Mouse (Mus musculus) liver, embryonic 12.5 days (tissue): Measurements from ENCODE around the gene Serinc2. TPM values are rescaled to one million over a fixed set of nuclear protein-coding genes. Genes with fewer than 3 reads are reported as not detected.
A peak's percentile ranks its signal among the peaks of the same experiment; 100 is the strongest.

ENCODE experiments used
- ATAC-seq: fragments of 200-750 bp; cut with Nextera tagmentation; 2 replicates; pipeline ENCODE4 v1.8.0; 2017; ENCODE audit warnings: moderate number of reproducible peaks, mild to moderate bottlenecking, moderate library complexity
- H3K27ac ChIP-seq: fragments of 300-500 bp; sonication (generic); 2 replicates; pipeline ENCODE4 v1.5.1; 2016; ENCODE audit warnings: mild to moderate bottlenecking
- H3K27me3 ChIP-seq: fragments of 300-500 bp; sonication (generic); replicated peaks from 2 replicates; pipeline ENCODE4 v1.6.1; 2016; ENCODE audit warnings: mild to moderate bottlenecking, moderate library complexity
- H3K36me3 ChIP-seq: fragments of 300-500 bp; sonication (generic); 2 replicates; pipeline ENCODE4 v1.6.1; 2016; ENCODE audit warnings: mild to moderate bottlenecking, moderate library complexity
- H3K4me1 ChIP-seq: fragments of 300-500 bp; sonication (generic); 2 replicates; pipeline ENCODE4 v1.6.1; 2016
- H3K4me2 ChIP-seq: fragments of 300-500 bp; sonication (generic); 2 replicates; pipeline ENCODE4 v1.6.1; 2016; ENCODE audit warnings: mild to moderate bottlenecking, moderate library complexity
- H3K4me3 ChIP-seq: fragments of 300-500 bp; sonication (generic); 2 replicates; pipeline ENCODE4 v1.5.1; 2016; ENCODE audit warnings: mild to moderate bottlenecking, moderate library complexity
- H3K9ac ChIP-seq: fragments of 300-500 bp; sonication (generic); 2 replicates; pipeline ENCODE4 v1.6.1; 2016; ENCODE audit warnings: mild to moderate bottlenecking, moderate library complexity
- H3K9me3 ChIP-seq: fragments of 300-500 bp; sonication (generic); replicated peaks from 2 replicates; pipeline ENCODE4 v1.6.1; 2016; ENCODE audit warnings: mild to moderate bottlenecking, moderate library complexity
- WGBS: fragments of 180-500 bp; shearing (Covaris S2); methylation state at CpG from one replicate; pipeline ENCODE4 v1.1.7; 2016; ENCODE audit not compliant: insufficient replicate concordance; 5-methylcytosine and 5-hydroxymethylcytosine counted together
- polyA plus RNA-seq: library from polyadenylated mRNA; unstranded; fragments of >200 nt; fragmentation: Nextera tagmentation; extraction: Ambion mirVana; gene quantifications from 2 replicates; pipeline ENCODE4 v1.2.1, GENCODE M21; 2016

Gene Serinc2
- polyA plus RNA-seq, 1 experiment from 2014 or later: 1.7 TPM

DNA sequence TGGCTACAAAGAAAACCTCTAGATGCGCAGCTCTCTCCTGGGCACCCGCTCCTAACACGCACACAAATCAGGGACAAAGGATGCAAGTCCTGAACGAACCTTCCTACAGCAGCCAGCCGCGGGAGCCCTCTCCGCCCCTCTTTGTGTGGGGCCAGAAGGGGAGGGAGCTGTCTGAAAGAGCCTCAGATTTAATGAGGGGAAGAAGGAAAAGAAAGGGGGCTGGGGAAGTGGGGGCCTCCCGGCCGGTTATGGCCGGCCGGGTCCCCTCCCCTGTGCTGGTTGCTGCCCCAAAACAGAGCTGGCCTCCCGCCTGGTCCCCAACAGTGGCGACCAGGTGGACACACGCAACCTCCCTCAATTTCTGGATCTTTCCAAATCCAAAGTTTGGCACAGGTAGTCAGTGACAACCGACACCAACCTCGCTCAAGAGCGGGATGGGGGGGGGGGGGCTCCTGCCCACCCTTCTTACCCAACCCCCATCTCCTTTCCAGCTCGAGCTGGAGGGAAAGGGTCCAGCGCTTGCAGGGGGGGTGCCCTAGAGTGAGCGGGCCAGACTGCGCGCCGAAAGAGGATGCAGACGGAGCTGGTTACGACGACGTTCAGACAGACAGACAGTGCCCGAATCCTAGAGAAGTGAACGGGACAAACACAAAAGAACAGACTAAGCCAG, 4.5 kb downstream of the Serinc2 start:
- WGBS: 3% methylated on average over 29 of the region's 29 CpGs
- no peak for ATAC-seq
- 0 out of 2 replicates have a peak overlapping the region, but pooled peaks have one; percentile 5 for H3K9ac ChIP-seq

DNA sequence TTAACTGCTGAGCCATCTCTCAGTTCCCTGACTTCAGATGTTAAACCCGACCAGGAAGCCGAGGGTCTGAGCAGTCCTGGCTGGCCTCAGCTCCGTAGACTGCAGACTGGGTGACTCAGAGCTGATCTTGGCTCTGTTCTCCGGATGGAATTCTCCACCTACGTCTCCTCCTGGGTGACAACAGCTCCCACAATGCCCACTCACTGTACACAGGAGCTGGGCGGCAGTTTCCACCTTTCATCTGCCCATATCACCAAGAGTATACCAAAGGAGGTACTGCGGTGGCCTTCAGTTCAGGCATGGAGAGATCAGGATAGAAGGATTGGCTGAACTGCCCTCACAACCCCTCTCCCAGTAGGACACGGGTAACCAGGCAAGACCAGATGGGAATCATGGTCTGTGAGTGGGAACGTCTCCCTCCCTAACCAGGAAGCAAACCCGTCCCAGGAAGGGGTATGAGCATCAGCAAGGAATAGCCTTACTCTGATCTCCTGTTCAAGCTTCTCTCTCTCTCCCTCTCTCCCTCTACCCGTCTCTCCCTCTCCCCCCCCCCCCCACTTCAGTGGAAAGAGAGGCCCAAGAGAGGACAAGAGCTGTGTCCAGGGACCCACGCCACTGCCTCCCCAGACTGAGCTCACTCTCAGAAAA, 5.2 kb downstream of the Serinc2 start:
- no peak for ATAC-seq
- Histone ChIP-seq H3K36me3 (no peaks in the 10 kb centered on the region), H3K9me3 (no peaks in the 10 kb centered on the region), H3K27me3 (peaks cover 92% of the 10 kb centered on the region), H3K4me1 (peaks cover 20% of the 10 kb centered on the region), H3K9ac (no peak overlapping the region), H3K27ac (no peak overlapping the region), H3K4me2 (peak overlapping the region; percentile 61), H3K4me3 (no peak overlapping the region)
- WGBS: 8% methylated on average over 12 of the region's 12 CpGs

More for the DNA sequence above, 4.5 kb downstream of the Serinc2 start:
- no peak overlapping the region for H3K27ac ChIP-seq
- no peaks in the 10 kb centered on the region for H3K36me3 ChIP-seq
- peak overlapping the region; percentile 61 for H3K4me2 ChIP-seq
- H3K4me3 ChIP-seq: peak overlapping the region; percentile 45
- H3K4me1 ChIP-seq: peaks cover 20% of the 10 kb centered on the region
- peaks cover 92% of the 10 kb centered on the region for H3K27me3 ChIP-seq
- no peaks in the 10 kb centered on the region for H3K9me3 ChIP-seq

DNA sequence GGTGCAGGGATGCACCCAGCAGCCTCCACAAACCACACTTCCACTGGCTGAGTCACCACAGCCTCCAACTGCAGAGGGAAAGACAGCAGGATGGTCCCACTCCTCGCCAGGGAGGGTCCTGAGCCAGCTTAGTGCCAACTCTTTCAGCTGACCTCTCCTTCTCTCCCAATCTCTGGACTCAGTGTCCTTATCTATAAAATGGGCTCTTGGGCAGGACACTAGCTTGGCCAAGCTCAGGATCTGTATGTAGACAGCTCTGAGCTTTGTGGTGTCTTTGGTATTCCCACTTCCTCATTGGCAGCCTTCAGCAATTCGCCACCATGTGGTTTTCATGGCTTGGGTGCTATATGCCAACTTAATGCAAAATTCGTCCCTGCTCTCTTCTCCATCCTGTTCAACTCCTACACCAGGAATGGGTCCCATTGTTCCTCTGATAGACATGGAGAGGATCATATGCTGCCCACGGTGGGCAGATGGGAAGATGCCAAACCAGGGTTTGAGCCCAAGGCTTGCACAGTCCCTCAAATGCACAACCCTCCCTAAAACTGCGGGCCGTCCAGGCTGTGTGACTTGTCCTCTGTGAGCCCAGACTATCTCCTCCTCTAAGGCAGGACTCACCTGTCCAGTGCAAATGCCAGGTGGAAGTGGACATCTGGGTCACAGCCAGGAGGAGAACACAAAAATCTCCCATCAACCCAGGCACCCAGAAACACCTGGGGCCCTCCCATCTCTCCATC, 8.2 kb downstream of the Serinc2 start:
- ATAC-seq: no peak
- H3K27ac ChIP-seq: 0 out of 2 replicates have a peak overlapping the region, but pooled peaks have one; percentile 13
- no peak overlapping the region for H3K4me3 ChIP-seq
- H3K4me2 ChIP-seq: no peak overlapping the region
- H3K9me3 ChIP-seq: no peaks in the 10 kb centered on the region
- H3K27me3 ChIP-seq: peaks cover 74% of the 10 kb centered on the region
- H3K36me3 ChIP-seq: no peaks in the 10 kb centered on the region
- H3K4me1 ChIP-seq: peaks cover 41% of the 10 kb centered on the region
- 46% methylated on average over 6 of the region's 6 CpGs for WGBS
- no peak overlapping the region for H3K9ac ChIP-seq

DNA sequence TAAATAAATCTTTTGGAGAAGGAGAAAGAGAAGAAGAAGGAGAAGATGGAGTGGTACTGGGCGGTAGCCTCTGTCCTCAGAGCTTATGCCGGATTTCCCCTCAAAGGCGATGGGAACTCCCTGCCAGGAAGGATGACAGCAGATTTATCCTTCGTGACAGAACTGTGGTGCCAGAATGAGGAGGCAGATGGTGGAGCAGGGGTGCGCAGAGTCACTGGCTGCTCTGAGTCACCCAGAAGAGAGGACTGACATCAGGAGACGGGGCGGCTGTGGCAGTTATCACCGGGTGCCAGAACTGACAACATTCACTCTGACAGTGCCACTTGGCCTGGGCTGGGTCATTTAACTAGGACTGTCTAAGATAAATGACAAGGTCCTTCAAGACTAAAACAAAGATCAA, 8.9 kb downstream of the Serinc2 start:
- H3K4me3 ChIP-seq: no peak overlapping the region
- no peaks in the 10 kb centered on the region for H3K36me3 ChIP-seq
- H3K4me1 ChIP-seq: peaks cover 39% of the 10 kb centered on the region
- H3K9me3 ChIP-seq: no peaks in the 10 kb centered on the region
- no peak overlapping the region for H3K27ac ChIP-seq
- H3K4me2 ChIP-seq: no peak overlapping the region
- WGBS: 51% methylated on average over 8 of the region's 8 CpGs
- ATAC-seq: peak; percentile 69; the same call in 1 of the 2 replicates
- peaks cover 73% of the 10 kb centered on the region for H3K27me3 ChIP-seq
- H3K9ac ChIP-seq: no peak overlapping the region

DNA sequence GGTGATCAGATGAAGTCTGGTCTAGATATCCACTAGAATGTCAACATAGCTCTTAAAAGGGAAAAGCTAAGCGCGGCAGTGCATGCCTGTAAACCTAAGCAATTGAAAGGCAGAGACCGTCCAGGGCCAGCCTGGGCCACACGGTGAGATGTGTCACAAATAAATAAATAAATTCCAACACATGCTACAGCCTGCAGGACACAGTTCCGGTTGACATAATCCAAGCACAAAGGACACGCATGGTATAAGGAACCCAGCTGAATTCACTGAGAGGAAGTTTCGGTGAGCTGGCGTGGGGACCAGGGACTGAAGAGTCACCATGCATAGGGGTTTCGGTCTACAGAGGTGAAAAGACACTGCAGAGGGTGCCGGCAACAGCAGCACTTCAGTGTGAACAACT, 10.3 kb downstream of the Serinc2 start:
- no peaks in the 10 kb centered on the region for H3K9me3 ChIP-seq
- peaks cover 73% of the 10 kb centered on the region for H3K27me3 ChIP-seq
- no peak overlapping the region for H3K4me2 ChIP-seq
- no peaks in the 10 kb centered on the region for H3K36me3 ChIP-seq
- no peak overlapping the region for H3K27ac ChIP-seq
- H3K9ac ChIP-seq: no peak overlapping the region
- no peak for ATAC-seq
- 77% methylated on average over 10 of the region's 10 CpGs for WGBS
- peaks cover 38% of the 10 kb centered on the region for H3K4me1 ChIP-seq
- no peak overlapping the region for H3K4me3 ChIP-seq

DNA sequence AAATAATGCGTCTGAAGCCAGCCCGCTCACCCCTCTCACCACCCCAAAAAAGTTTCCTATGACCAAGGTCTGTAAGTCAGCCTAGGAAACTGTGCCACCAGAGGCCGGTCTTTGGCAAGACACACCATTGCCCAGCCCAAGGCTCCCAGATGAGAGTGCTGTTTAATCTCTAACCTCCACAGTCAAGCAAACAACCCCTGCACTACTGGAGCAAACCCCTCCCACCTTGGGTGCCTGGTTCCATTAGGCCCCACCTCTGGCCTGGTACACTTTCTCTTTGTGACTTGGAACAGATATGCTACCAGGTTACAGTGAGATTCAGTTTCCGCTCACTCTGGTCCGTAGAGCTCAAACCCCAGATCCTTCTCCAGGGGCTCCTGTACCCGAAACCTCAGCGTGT, 11.9 kb downstream of the Serinc2 start:
- WGBS: 71% methylated on average over 7 of the region's 7 CpGs
- no peaks in the 10 kb centered on the region for H3K9me3 ChIP-seq
- H3K4me2 ChIP-seq: peak overlapping the region; percentile 8; the same call in 1 of the 2 replicates
- H3K27me3 ChIP-seq: peaks cover 73% of the 10 kb centered on the region
- no peak overlapping the region for H3K9ac ChIP-seq
- no peaks in the 10 kb centered on the region for H3K36me3 ChIP-seq
- no peak overlapping the region for H3K4me3 ChIP-seq
- H3K27ac ChIP-seq: 0 out of 2 replicates have a peak overlapping the region, but pooled peaks have one; percentile 6
- peak; percentile 48 for ATAC-seq
- peaks cover 38% of the 10 kb centered on the region for H3K4me1 ChIP-seq

DNA sequence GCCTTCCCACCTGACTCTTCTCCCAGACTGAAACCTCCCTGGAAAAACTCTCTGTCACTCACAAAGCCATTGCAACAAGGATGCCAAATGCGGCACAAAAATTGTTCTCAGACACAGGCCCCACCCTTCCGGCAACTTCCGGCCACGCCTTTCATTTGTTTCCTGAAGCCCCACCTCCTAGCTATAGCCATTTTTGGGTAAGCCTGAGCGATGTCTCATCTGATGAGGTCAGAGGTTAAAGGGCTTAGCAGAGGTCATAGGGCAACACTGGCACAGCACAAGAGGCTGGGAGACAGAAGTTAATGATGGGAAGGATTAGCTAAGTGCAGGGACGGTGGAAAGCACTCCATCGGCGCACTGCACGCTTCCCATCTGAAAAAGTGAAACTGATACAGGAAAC, 12.4 kb downstream of the Serinc2 start:
- WGBS: 65% methylated on average over 9 of the region's 9 CpGs
- Histone ChIP-seq H3K9me3 (no peaks in the 10 kb centered on the region), H3K36me3 (no peaks in the 10 kb centered on the region), H3K9ac (no peak overlapping the region), H3K27ac (peak overlapping the region; percentile 6; the same call in 1 of the 2 replicates), H3K4me1 (peaks cover 38% of the 10 kb centered on the region), H3K4me3 (no peak overlapping the region), H3K27me3 (peaks cover 73% of the 10 kb centered on the region), H3K4me2 (peak overlapping the region; percentile 8; the same call in 1 of the 2 replicates)
- ATAC-seq: no peak

DNA sequence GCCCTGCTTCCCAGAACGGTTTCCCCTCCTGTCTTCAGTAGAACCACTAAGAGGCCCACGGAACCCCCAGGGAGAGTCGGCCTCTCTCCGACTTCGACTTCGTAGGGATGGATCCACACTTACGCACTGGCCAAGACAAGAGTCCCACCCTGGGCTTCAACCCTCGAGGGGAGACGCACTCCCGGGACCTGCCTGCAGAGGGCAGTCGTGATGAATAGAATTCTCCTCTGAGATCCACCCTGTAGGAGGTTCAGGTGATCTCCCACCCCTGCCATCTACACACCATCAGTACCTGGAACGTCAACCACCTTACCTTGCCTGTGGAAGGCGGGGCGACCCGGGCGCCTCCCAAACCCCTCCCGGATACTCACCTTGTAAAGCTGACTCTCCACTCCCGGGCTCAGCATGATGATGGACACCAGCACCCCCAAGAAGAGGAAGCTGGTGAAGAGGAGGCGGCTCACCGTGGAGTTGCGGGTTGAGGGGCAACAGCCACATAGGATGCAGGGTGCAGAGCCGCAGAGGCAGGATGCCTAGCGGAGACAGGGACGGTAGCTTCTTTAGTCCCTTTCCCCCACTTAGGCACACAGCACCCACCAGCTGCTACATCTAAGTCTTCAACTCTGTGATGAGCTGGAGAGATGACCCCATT, 14.2 kb downstream of the Serinc2 start:
- no peaks in the 10 kb centered on the region for H3K36me3 ChIP-seq
- no peak for ATAC-seq
- H3K4me2 ChIP-seq: no peak overlapping the region
- H3K9me3 ChIP-seq: no peaks in the 10 kb centered on the region
- H3K4me1 ChIP-seq: peaks cover 33% of the 10 kb centered on the region
- no peak overlapping the region for H3K27ac ChIP-seq
- H3K4me3 ChIP-seq: no peak overlapping the region
- H3K27me3 ChIP-seq: peaks cover 65% of the 10 kb centered on the region
- 8% methylated on average over 24 of the region's 24 CpGs for WGBS
- H3K9ac ChIP-seq: no peak overlapping the region

DNA sequence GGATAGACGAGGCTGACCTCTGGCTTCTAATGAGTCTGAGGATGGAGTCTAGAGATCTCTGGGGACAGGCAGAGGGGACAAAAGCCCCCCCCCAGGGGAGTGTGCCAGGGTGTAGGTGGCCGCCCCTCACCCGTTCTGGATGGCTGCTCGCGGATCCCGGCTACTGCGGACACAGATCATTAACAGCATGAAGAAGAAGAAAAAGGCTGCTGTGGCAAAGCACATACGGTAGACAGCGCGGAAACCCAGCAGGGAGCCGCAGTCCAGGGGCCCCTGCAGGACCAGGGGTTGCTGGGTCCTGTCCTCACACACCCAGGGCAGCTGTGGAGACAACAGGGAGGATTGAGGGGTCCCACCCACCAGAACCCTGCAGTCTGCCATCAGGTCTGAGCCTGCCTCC, 14.9 kb downstream of the Serinc2 start:
- Histone ChIP-seq H3K4me2 (no peak overlapping the region), H3K9me3 (no peaks in the 10 kb centered on the region), H3K4me3 (no peak overlapping the region), H3K4me1 (peaks cover 33% of the 10 kb centered on the region), H3K9ac (no peak overlapping the region), H3K27me3 (peaks cover 60% of the 10 kb centered on the region), H3K36me3 (no peaks in the 10 kb centered on the region), H3K27ac (no peak overlapping the region)
- ATAC-seq: no peak
- WGBS: 29% methylated on average over 11 of the region's 11 CpGs

DNA sequence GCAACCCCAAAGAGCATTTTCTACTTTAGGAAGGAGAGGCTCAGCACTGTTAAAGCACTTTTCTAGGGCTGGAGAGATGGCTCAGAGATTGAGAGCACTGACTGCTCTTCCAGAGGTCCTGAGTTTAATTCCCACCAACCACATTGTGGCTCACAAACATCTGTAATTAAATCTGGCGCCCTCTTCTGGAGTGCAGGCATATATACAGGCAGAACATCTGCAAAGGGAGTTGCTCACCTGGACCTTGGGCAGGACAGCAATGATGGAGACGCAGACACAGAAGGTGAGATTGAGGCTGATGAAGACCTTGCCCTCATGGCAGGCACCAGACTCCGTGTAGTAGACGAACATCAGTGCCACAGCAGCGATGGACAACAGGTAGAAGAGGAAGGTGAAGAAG, 18.6 kb downstream of the Serinc2 start:
- Histone ChIP-seq H3K27me3 (peaks cover 46% of the 10 kb centered on the region), H3K9me3 (no peaks in the 10 kb centered on the region), H3K27ac (no peak overlapping the region), H3K4me3 (no peak overlapping the region), H3K4me1 (0 out of 2 replicates have a peak, but pooled peaks cover 11% of the 10 kb centered on the region), H3K4me2 (no peak overlapping the region), H3K36me3 (no peaks in the 10 kb centered on the region), H3K9ac (no peak overlapping the region)
- 19% methylated on average over 5 of the region's 5 CpGs for WGBS
- no peak for ATAC-seq

DNA sequence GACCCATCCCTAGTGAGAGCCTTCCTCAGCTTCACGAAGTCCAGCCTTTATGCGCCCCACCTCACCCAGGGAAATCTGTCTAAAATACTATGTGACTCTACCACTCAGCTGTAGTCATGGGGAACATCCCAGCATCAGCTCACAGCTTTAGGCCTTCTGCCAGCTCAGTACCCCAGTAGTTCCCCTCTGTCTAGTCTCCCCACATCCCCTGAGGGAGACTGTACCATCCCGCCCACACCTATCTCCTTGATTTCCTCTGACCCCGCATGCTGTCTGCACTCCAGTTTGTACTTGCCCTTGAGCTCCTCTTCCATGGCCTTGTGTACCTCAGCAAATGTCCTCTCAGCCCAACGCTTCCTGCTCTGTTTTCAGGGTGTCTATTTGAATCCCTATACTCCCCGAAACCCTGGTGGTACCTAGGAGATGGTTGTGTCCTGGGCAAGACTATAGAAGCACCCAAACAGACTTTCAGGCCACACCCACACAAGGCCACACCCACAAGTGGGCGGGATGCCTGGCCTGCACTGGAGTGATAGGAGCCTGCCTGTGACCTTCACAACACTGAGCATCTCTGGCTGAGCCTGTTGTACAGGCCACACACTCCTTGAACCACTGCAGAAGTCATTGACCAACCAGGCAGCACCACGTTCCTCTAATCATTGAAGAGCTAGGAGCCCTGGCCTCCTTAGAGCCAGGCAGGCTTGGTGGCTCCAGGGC, 26.4 kb downstream of the Serinc2 start:
- Histone ChIP-seq H3K4me1 (peaks cover 41% of the 10 kb centered on the region), H3K4me3 (peak overlapping the region; percentile 51), H3K27ac (peak overlapping the region; percentile 90), H3K4me2 (peak overlapping the region; percentile 70), H3K9me3 (no peaks in the 10 kb centered on the region), H3K27me3 (0 out of 2 replicates have a peak, but pooled peaks cover 7% of the 10 kb centered on the region), H3K36me3 (no peaks in the 10 kb centered on the region), H3K9ac (peak overlapping the region; percentile 72)
- WGBS: 41% methylated on average over 8 of the region's 8 CpGs
- ATAC-seq: peak; percentile 97
